Mouse (Mus musculus): ENCODE results near the gene Hyal3. TPM values are rescaled to one million over a fixed set of nuclear protein-coding genes. Genes with fewer than 3 reads are reported as not detected.
"Not testable (repeated sequence)": the region's sequence is repeated elsewhere in the genome, so short reads cannot be mapped to it uniquely, and the experiment has no call there.

Hyal3 gene
- polyA plus RNA-seq, 1 experiment from 2014 or later, result 2.2 TPM

GRCm38 (mm10) chr9:107566041-107566709, 14.4 kb upstream of the Hyal3 start:
- no peak overlapping the region for H3K4me3 ChIP-seq (replicated peaks)
- 62% methylated on average over 15 of the region's 15 CpGs for WGBS
- H3K4me1 ChIP-seq, result peaks cover 59% of the 10 kb centered on the region
- no peak for ATAC-seq (ENCODE audit: low FRiP score)
- H3K27me3 ChIP-seq (replicated peaks), result no peaks in the 10 kb centered on the region
- peaks cover 30% of the 10 kb centered on the region for H3K36me3 ChIP-seq
- H3K4me2 ChIP-seq, result peak overlapping the region; percentile 7; the same call in 1 of the 2 replicates
- H3K9me3 ChIP-seq (replicated peaks), result no peaks in the 10 kb centered on the region
- 0 out of 2 replicates have a peak overlapping the region, but pooled peaks have one; percentile 38 for H3K27ac ChIP-seq (replicated peaks)
- no peak overlapping the region for H3K9ac ChIP-seq (replicated peaks)

GRCm38 (mm10) chr9:107566855-107567254, 13.8 kb upstream of the Hyal3 start:
- Histone ChIP-seq H3K4me1 (peaks cover 66% of the 10 kb centered on the region), H3K9me3 (replicated peaks) (no peaks in the 10 kb centered on the region), H3K9ac (replicated peaks) (no peak overlapping the region), H3K27me3 (replicated peaks) (no peaks in the 10 kb centered on the region), H3K4me2 (peak overlapping the region; percentile 69; the same call in 1 of the 2 replicates), H3K27ac (replicated peaks) (peak overlapping the region; percentile 91; the same call in 1 of the 2 replicates), H3K36me3 (peaks cover 28% of the 10 kb centered on the region), H3K4me3 (replicated peaks) (no peak overlapping the region)
- WGBS, result 81% methylated on average over 3 of the region's 3 CpGs
- no peak for ATAC-seq (ENCODE audit: low FRiP score)

DNA sequence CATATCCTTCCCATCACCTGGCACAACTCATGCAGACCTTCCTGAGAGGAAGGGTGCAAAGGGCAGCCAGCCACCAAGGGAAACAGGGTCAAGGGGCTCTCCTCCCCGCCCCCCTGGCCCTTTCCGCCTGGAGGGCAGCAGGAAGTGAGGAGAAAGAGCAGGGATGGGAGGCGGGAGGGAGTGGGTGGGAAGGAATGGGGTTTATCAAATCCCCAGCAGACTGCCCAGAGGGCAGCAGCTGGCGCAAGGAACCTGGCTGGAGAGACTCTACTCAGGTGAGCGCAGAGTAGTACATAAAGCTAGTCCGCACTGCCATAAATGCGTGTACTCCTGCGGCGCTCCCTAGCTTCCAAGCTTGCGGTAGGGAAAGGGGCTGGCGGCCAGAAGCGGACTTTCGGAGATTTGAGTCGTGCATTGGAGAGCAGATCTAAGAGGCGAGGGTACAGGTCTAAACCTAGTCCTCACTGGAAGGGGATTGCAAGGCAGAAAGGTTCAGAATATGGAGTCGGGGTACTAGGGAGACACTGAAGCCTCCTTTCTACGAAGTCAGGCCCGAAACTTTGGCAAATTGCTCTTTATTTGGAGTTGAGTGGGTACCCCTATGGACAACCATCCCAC, 12.8 kb upstream of the Hyal3 start, which contains the start of gene Hyal2:
Gene Hyal2, plus strand, starts transcription at position 244 of the 618 bp plus-strand sequence.
- Histone ChIP-seq H3K27ac (replicated peaks) (peak within 1 kb of the TSS; percentile 91), H3K4me1 (peaks cover 65% of the 10 kb centered on the region), H3K4me2 (peak within 1 kb of the TSS; percentile 69), H3K36me3 (peaks cover 33% of the 10 kb centered on the region), H3K9ac (replicated peaks) (peak within 1 kb of the TSS; percentile 86), H3K27me3 (replicated peaks) (no peaks in the 10 kb centered on the region), H3K9me3 (replicated peaks) (no peaks in the 10 kb centered on the region), H3K4me3 (replicated peaks) (peak within 1 kb of the TSS; percentile 85)
- WGBS, result 9% methylated on average over 18 of the region's 18 CpGs
- ATAC-seq (ENCODE audit: low FRiP score), result no peak

DNA sequence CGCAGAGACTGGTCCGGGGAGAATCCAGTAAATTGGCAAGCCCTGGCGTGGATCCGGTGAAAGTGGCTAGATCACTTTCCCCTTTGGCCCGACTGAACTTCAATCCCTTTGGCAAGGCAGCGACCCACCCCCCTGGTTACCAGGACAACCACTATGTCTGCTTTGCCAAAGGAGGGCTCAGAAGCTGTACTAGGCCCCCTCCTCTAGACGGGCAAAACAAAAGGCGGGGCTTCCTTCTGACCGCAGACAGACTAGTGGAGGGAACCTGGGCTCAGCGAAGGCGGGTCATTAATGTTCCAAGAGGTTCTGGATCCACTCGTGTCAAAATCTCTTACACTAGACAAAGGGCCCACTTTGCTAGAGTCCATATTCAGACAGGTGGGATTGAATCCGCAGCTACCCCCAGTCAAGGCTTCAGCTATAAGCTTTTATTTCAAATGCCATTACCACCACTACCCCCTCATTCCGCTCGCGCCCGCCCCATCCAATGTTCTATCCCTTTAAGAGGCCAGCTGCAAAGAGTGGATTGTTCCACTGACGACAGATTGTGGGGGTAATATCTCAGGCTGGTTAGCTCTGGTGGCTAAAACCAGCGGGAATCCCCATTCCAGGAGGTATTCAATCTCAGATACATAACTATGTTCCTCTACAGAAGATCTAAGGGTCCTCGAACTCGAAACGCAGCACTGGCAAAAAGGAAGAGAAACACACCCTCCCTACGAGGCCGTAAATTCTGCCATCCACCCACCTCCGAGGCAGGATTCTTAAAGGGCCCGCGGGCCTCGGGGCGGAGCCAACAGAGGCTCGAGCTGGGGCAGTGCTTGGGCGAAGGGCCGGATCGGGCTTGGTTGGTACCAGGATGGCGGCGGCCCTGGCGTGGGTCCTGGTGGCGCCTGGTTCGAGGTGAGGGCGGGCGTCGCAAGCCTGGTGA, 12.0 kb upstream of the Hyal3 start:
- H3K9ac ChIP-seq (replicated peaks), result peak overlapping the region; percentile 86
- H3K27ac ChIP-seq (replicated peaks), result peak overlapping the region; percentile 91
- H3K4me3 ChIP-seq (replicated peaks), result peak overlapping the region; percentile 85
- H3K36me3 ChIP-seq, result peaks cover 39% of the 10 kb centered on the region
- H3K27me3 ChIP-seq (replicated peaks), result no peaks in the 10 kb centered on the region
- peaks cover 61% of the 10 kb centered on the region for H3K4me1 ChIP-seq
- H3K4me2 ChIP-seq, result peak overlapping the region; percentile 69
- under 1% methylated on average over 41 of the region's 41 CpGs for WGBS
- peak; percentile 89 for ATAC-seq (ENCODE audit: low FRiP score)
- H3K9me3 ChIP-seq (replicated peaks), result no peaks in the 10 kb centered on the region

- H3K9ac ChIP-seq (replicated peaks), result peak overlapping the region; percentile 86
- ATAC-seq (ENCODE audit: low FRiP score), result peak; percentile 26
- peaks cover 54% of the 10 kb centered on the region for H3K4me1 ChIP-seq
- peaks cover 42% of the 10 kb centered on the region for H3K36me3 ChIP-seq
- H3K27ac ChIP-seq (replicated peaks), result peak overlapping the region; percentile 91
- H3K9me3 ChIP-seq (replicated peaks), result no peaks in the 10 kb centered on the region
- H3K27me3 ChIP-seq (replicated peaks), result no peaks in the 10 kb centered on the region
- H3K4me2 ChIP-seq, result peak overlapping the region; percentile 69
- peak overlapping the region; percentile 85 for H3K4me3 ChIP-seq (replicated peaks)
- WGBS, result under 1% methylated on average over 23 of the region's 23 CpGs
Measured at GRCm38 (mm10) chr9:107569270-107569669, 11.3 kb upstream of the Hyal3 start.

GRCm38 (mm10) chr9:107570016-107570415, 10.6 kb upstream of the Hyal3 start:
- H3K4me1 ChIP-seq, result peaks cover 47% of the 10 kb centered on the region
- H3K4me3 ChIP-seq (replicated peaks), result peak overlapping the region; percentile 85
- 47% methylated on average over 13 of the region's 13 CpGs for WGBS
- peak overlapping the region; percentile 69 for H3K4me2 ChIP-seq
- no peaks in the 10 kb centered on the region for H3K9me3 ChIP-seq (replicated peaks)
- peak overlapping the region; percentile 86 for H3K9ac ChIP-seq (replicated peaks)
- ATAC-seq (ENCODE audit: low FRiP score), result no peak
- H3K27ac ChIP-seq (replicated peaks), result peak overlapping the region; percentile 91; the same call in 1 of the 2 replicates
- H3K27me3 ChIP-seq (replicated peaks), result no peaks in the 10 kb centered on the region
- peaks cover 41% of the 10 kb centered on the region for H3K36me3 ChIP-seq

DNA sequence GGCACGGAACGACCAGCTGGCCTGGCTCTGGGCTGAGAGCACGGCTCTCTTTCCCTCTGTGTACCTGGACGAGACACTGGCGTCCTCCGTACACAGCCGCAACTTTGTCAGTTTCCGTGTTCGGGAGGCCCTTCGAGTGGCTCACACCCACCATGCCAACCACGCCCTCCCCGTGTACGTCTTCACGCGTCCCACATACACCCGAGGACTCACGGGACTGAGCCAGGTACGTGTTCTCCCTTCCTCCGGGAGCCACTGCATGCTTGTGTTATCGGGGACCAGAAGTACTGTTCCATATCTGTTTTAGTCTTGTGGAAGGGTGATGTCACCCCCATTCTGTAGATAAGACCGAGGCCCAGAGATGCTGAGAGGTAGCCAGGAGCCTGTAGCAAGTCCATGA, 9.8 kb upstream of the Hyal3 start:
- 95% methylated on average over 21 of the region's 21 CpGs for WGBS
- Histone ChIP-seq H3K4me2 (peak overlapping the region; percentile 69), H3K27ac (replicated peaks) (no peak overlapping the region), H3K9ac (replicated peaks) (0 out of 2 replicates have a peak overlapping the region, but pooled peaks have one; percentile 86), H3K4me1 (peaks cover 42% of the 10 kb centered on the region), H3K27me3 (replicated peaks) (no peaks in the 10 kb centered on the region), H3K9me3 (replicated peaks) (no peaks in the 10 kb centered on the region), H3K4me3 (replicated peaks) (peak overlapping the region; percentile 85; the same call in 1 of the 2 replicates), H3K36me3 (peaks cover 36% of the 10 kb centered on the region)
- no peak for ATAC-seq (ENCODE audit: low FRiP score)

GRCm38 (mm10) chr9:107571534-107572326, 8.9 kb upstream of the Hyal3 start:
- Histone ChIP-seq H3K9ac (replicated peaks) (no peak overlapping the region), H3K4me3 (replicated peaks) (no peak overlapping the region), H3K27ac (replicated peaks) (no peak overlapping the region), H3K4me2 (peak overlapping the region; percentile 9; the same call in 1 of the 2 replicates), H3K36me3 (peaks cover 33% of the 10 kb centered on the region), H3K27me3 (replicated peaks) (no peaks in the 10 kb centered on the region), H3K9me3 (replicated peaks) (no peaks in the 10 kb centered on the region), H3K4me1 (peaks cover 42% of the 10 kb centered on the region)
- no peak for ATAC-seq (ENCODE audit: low FRiP score)
- WGBS, result 96% methylated on average over 22 of the region's 22 CpGs

DNA sequence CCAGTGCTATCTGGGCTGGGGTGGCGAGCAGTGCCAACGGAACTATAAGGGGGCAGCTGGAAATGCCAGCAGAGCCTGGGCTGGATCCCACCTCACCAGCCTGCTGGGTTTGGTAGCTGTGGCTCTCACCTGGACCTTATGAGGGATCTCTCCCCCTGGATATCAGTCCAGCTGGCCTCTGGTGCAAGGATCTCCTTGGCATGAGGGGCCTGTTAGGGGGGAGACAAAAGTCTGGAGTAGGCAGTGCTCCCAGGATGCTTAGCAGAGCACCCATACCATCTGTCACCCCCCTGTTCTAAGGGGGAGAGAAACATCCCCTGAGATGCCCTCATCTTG, 8.3 kb upstream of the Hyal3 start:
- Histone ChIP-seq H3K9ac (replicated peaks) (no peak overlapping the region), H3K9me3 (replicated peaks) (no peaks in the 10 kb centered on the region), H3K27ac (replicated peaks) (no peak overlapping the region), H3K4me3 (replicated peaks) (no peak overlapping the region), H3K4me1 (peaks cover 46% of the 10 kb centered on the region), H3K36me3 (peaks cover 33% of the 10 kb centered on the region), H3K27me3 (replicated peaks) (no peaks in the 10 kb centered on the region), H3K4me2 (no peak overlapping the region)
- 100% methylated on average over 2 of the region's 2 CpGs for WGBS
- no peak for ATAC-seq (ENCODE audit: low FRiP score)

DNA sequence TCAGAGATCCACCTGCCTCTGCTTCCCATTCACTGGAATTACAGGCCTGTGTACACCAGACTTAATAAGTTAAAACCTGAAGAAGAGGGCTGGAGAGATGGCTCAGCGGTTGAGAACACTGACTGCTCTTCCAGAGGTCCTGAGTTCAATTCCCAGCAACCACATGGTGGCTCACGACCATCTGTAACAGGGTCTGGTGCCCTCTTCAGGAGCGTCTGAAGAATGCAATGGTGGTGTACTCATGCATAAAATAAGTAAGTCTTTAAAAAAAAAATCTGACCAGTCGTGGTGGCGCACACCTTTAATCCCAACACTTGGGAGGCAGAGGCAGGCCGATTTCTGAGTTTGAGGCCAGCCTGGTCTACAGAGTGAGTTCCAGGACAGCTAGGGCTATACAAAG, 6.8 kb upstream of the Hyal3 start:
- 84% methylated on average over 6 of the region's 6 CpGs for WGBS
- not testable (repeated sequence) for H3K9me3 ChIP-seq (replicated peaks); H3K27me3 ChIP-seq (replicated peaks); H3K27ac ChIP-seq (replicated peaks); H3K4me3 ChIP-seq (replicated peaks); ATAC-seq (ENCODE audit: low FRiP score); H3K4me2 ChIP-seq; H3K9ac ChIP-seq (replicated peaks)
- H3K4me1 ChIP-seq, result peaks cover 41% of the 10 kb centered on the region
- peaks cover 33% of the 10 kb centered on the region for H3K36me3 ChIP-seq

All from neural tube, embryonic 15.5 days (tissue).